Mouse (Mus musculus) forebrain, embryonic 13.5 days (tissue): Measurements from ENCODE around the gene Camsap2. TPM values are rescaled to one million over a fixed set of nuclear protein-coding genes. Genes with fewer than 3 reads are reported as not detected.
A peak's percentile ranks its signal among the peaks of the same experiment; 100 is the strongest.

Experiments used
- ATAC-seq: fragments of 200-750 bp; cut with Nextera tagmentation; 2 replicates; pipeline ENCODE4 v1.8.0; 2017
- H3K27ac ChIP-seq: fragments of 300-500 bp; sonication (generic); 2 replicates; pipeline ENCODE4 v1.5.1; 2015; ENCODE audit warnings: inconsistent platforms, mild to moderate bottlenecking, moderate library complexity
- H3K27me3 ChIP-seq: fragments of 300-500 bp; sonication (generic); 2 replicates; pipeline ENCODE4 v1.6.1; 2015; ENCODE audit warnings: mild to moderate bottlenecking, inconsistent platforms
- H3K36me3 ChIP-seq: fragments of 300-500 bp; sonication (generic); 2 replicates; pipeline ENCODE4 v1.6.1; 2015; ENCODE audit warnings: mild to moderate bottlenecking, inconsistent platforms; ENCODE audit not compliant: poor library complexity, severe bottlenecking
- H3K4me1 ChIP-seq: fragments of 300-500 bp; sonication (generic); 2 replicates; pipeline ENCODE4 v1.6.1; 2015; ENCODE audit warnings: inconsistent platforms
- H3K4me2 ChIP-seq: fragments of 300-500 bp; sonication (generic); 2 replicates; pipeline ENCODE4 v1.6.1; 2015; ENCODE audit warnings: inconsistent platforms, mild to moderate bottlenecking, moderate library complexity
- H3K4me3 ChIP-seq: fragments of 300-500 bp; sonication (generic); 2 replicates; pipeline ENCODE4 v1.5.1; 2015; ENCODE audit warnings: mild to moderate bottlenecking, inconsistent platforms
- H3K9ac ChIP-seq: fragments of 300-500 bp; sonication (generic); 2 replicates; pipeline ENCODE4 v1.6.1; 2015; ENCODE audit warnings: mild to moderate bottlenecking, inconsistent platforms
- H3K9me3 ChIP-seq: fragments of 300-500 bp; sonication (generic); replicated peaks from 2 replicates; pipeline ENCODE4 v1.6.1; 2016; ENCODE audit warnings: inconsistent platforms
- WGBS: fragments of 180-500 bp; shearing (Covaris S2); methylation state at CpG from one replicate; pipeline ENCODE4 v1.1.7; 2015; 5-methylcytosine and 5-hydroxymethylcytosine counted together
- polyA plus RNA-seq: library from polyadenylated mRNA; unstranded; fragments of >200 nt; fragmentation: Nextera tagmentation; extraction: Ambion mirVana; gene quantifications from 2 replicates; pipeline ENCODE4 v1.2.1, GENCODE M21; 2015

The Camsap2 gene
- polyA plus RNA-seq = 22.1 and 23.3 TPM in 2 replicates

DNA sequence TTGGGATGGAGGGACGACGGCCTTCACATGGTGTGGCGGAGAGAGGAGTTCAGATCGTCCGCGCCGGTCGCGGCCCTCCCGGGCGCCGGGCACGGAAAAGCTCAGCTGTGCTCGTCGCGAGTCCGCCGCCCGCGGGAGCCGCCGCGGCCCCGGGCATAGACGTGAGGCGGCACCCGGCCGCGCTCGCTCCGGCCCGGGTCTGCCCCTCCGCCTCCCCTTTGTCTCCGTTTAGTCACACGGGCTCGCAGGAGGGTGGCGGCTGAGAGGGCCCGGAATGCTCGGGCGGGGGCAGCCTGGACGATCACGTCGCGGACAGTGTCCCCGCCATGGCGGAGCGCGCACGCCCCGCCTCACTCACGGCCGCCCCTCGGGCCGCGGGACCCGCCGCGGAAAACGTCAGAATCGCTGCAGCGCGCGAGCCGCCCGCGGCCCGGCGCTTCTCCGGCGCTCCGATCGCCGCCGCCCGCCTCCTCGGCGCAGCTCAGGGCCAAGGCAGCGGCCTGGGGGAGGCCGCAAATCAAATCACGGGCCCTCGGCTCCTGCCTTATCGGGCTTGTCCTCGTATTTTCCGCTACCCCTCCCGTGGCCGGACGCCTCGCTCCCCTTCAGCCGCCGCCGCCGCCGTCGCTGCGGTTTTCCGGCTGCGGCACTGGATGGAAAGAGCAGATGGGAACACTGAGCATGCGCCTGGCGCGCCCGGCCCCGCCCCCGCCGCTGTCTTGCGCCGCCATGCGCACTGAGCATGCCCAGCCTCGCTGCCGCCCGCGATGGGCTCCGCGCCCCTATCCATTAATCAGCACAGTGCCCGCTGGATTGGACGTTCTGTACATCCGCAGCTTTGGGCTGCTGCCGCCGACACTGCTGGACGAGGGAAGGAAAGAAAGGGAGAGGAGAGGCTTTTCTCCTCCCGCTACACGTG, at the start of gene Camsap2:
TSS of gene Camsap2 (minus strand) at position 651 of the 919 bp plus-strand sequence.
- peak within 1 kb of the TSS; percentile 93 for H3K9ac ChIP-seq
- under 1% methylated on average over 105 of the region's 121 CpGs for WGBS

GRCm38 (mm10) chr1:136395073-136395472, 49.2 kb upstream of the Camsap2 start:
- Histone ChIP-seq H3K4me2 (peak overlapping the region; percentile 36), H3K36me3 (no peaks in the 10 kb centered on the region), H3K4me1 (0 out of 2 replicates have a peak, but pooled peaks cover 7% of the 10 kb centered on the region), H3K4me3 (peak overlapping the region; percentile 2; the same call in 1 of the 2 replicates), H3K27me3 (no peaks in the 10 kb centered on the region), H3K27ac (no peak overlapping the region), H3K9me3 (no peaks in the 10 kb centered on the region), H3K9ac (no peak overlapping the region)
- 30% methylated on average over 5 of the region's 5 CpGs for WGBS
- ATAC-seq = no peak

More for the DNA sequence above, at the start of gene Camsap2:
- H3K36me3 ChIP-seq = no peaks in the 10 kb centered on the region
- peaks cover 3% of the 10 kb centered on the region; the same call in 1 of the 2 replicates for H3K27me3 ChIP-seq
- ATAC-seq = peak; percentile 99
- H3K4me1 ChIP-seq = peaks cover 38% of the 10 kb centered on the region
- peak within 1 kb of the TSS; percentile 81 for H3K4me2 ChIP-seq
- peak within 1 kb of the TSS; percentile 85 for H3K4me3 ChIP-seq
- H3K27ac ChIP-seq = peak within 1 kb of the TSS; percentile 98
- no peaks in the 10 kb centered on the region for H3K9me3 ChIP-seq

DNA sequence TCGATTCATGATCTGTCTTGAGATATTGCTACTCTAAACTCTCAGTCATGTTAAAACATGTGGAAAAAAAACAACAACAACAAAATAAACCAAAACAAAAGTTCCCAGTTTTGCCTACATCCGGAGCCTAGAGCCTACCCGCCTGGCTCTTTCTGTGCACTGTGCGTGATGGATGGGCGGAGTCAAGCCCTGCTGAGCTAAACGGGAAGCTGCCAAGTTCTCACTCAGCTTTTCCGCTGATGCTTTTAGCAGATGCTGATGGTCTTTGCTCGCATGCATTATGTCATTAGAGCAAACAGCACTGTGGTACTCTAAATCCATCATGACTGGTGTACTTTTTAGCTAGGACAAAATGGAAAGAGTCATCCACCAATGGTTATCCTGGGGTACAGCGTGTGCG, 48.6 kb upstream of the Camsap2 start:
- peak overlapping the region; percentile 36 for H3K4me2 ChIP-seq
- 0 out of 2 replicates have a peak, but pooled peaks cover 7% of the 10 kb centered on the region for H3K4me1 ChIP-seq
- 33% methylated on average over 10 of the region's 10 CpGs for WGBS
- no peaks in the 10 kb centered on the region for H3K36me3 ChIP-seq
- no peak overlapping the region for H3K27ac ChIP-seq
- H3K9ac ChIP-seq = no peak overlapping the region
- H3K27me3 ChIP-seq = no peaks in the 10 kb centered on the region
- peak overlapping the region; percentile 2; the same call in 1 of the 2 replicates for H3K4me3 ChIP-seq
- ATAC-seq = peak; percentile 50; the same call in 1 of the 2 replicates
- no peaks in the 10 kb centered on the region for H3K9me3 ChIP-seq

DNA sequence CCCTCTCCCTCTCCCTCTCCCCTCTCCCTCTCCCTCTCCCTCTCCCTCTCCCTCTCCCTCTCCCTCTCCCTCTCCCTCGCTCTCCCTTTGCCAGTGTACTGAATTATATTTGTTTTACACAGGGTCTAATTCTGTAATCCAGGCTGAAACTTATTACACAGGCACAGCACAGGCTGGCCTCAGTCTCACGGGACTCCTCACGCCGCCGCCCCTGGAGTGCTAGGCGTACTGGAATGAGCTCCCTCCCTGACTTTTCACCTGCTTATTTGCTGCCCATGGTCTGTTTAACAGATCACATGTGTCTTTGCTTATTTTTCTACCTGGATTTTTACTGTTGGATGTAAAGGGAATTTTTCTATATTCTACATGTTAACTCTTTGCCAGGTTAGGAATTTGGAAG, 41.0 kb upstream of the Camsap2 start:
- H3K4me3 ChIP-seq = no peak overlapping the region
- no peak for ATAC-seq
- WGBS = 54% methylated on average over 6 of the region's 6 CpGs

DNA sequence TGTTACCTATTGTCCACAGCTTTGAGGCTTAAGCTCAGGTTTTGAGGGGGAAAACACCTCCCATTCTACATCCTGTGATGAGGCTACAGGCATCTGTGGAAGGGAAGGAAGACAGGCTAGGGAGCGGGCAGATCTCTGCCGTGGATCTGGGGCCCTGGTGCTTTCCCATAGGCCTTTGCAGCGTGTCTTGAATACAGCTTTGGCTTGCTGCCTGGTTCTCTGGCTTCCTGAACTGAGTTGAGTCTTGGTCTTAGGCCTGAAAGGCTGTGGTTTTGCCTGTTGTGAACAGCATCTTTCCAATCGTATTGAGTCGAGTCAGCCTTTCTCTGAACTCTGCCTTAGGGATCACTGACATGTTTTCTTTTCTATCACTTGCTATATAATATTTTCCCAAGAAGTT, 35.7 kb upstream of the Camsap2 start:
- WGBS = 85% methylated on average over 5 of the region's 5 CpGs

More for the DNA sequence above, 41.0 kb upstream of the Camsap2 start:
- H3K9ac ChIP-seq = no peak overlapping the region
- H3K4me1 ChIP-seq = no peaks in the 10 kb centered on the region
- no peaks in the 10 kb centered on the region for H3K9me3 ChIP-seq
- no peaks in the 10 kb centered on the region for H3K36me3 ChIP-seq
- H3K27me3 ChIP-seq = no peaks in the 10 kb centered on the region
- H3K4me2 ChIP-seq = no peak overlapping the region
- H3K27ac ChIP-seq = no peak overlapping the region

GRCm38 (mm10) chr1:136381169-136381568, 35.3 kb upstream of the Camsap2 start:
- Histone ChIP-seq H3K36me3 (no peaks in the 10 kb centered on the region), H3K4me1 (no peaks in the 10 kb centered on the region), H3K27ac (no peak overlapping the region), H3K4me2 (no peak overlapping the region), H3K27me3 (no peaks in the 10 kb centered on the region), H3K9ac (no peak overlapping the region), H3K4me3 (no peak overlapping the region), H3K9me3 (no peaks in the 10 kb centered on the region)
- 83% methylated on average over 6 of the region's 6 CpGs for WGBS
- ATAC-seq = no peak

More for the DNA sequence above, 35.7 kb upstream of the Camsap2 start:
- no peaks in the 10 kb centered on the region for H3K36me3 ChIP-seq
- H3K4me3 ChIP-seq = no peak overlapping the region
- no peak overlapping the region for H3K27ac ChIP-seq
- H3K9me3 ChIP-seq = no peaks in the 10 kb centered on the region
- no peak overlapping the region for H3K4me2 ChIP-seq
- H3K4me1 ChIP-seq = no peaks in the 10 kb centered on the region
- no peak for ATAC-seq
- no peak overlapping the region for H3K9ac ChIP-seq
- H3K27me3 ChIP-seq = no peaks in the 10 kb centered on the region

DNA sequence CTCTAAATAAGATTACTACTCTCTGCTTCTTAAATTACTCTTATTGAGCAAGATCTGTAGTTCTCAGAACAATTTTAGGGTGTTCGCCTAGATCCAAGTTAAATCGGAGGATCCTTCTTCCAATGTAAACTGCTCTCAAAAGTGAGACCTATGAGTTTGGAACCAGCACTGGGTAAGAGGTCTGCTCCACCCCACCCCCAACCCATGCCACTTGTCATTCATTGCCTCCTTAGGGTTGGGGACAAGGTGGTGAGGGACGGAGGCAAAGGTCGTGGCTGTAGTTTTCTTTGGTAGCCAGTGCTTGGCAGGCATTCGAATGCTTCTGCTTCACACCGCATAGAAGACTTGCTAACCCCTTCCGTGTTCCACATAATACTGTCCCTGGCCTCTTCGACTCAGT, 34.7 kb upstream of the Camsap2 start:
- 92% methylated on average over 8 of the region's 8 CpGs for WGBS
- ATAC-seq = no peak
- Histone ChIP-seq H3K9me3 (no peaks in the 10 kb centered on the region), H3K36me3 (no peaks in the 10 kb centered on the region), H3K4me3 (no peak overlapping the region), H3K4me1 (no peaks in the 10 kb centered on the region), H3K27me3 (no peaks in the 10 kb centered on the region), H3K9ac (no peak overlapping the region), H3K4me2 (no peak overlapping the region), H3K27ac (no peak overlapping the region)

DNA sequence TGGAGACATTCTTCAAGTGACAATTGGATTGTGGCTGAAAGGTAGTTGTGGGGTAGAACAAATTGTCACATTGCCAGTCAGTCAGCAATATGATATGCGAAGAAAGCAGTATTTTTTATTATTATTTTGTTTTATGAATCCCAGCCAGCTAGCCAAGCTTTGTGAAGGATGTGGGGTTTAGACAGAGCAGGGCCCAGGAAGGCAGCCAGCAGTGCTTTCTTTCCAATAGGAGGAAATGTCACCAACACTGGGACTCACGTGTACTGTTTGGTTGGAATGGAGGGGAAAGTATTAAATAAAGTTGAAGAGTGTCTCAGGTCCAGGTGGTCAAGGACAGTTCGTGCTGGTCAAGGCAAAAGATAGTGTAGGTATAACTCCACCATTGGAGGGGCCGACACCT, 34.3 kb upstream of the Camsap2 start:
- ATAC-seq = no peak
- no peaks in the 10 kb centered on the region for H3K4me1 ChIP-seq
- H3K9me3 ChIP-seq = no peaks in the 10 kb centered on the region
- no peak overlapping the region for H3K4me3 ChIP-seq
- H3K27me3 ChIP-seq = no peaks in the 10 kb centered on the region
- no peaks in the 10 kb centered on the region for H3K36me3 ChIP-seq
- H3K9ac ChIP-seq = no peak overlapping the region
- no peak overlapping the region for H3K4me2 ChIP-seq
- no peak overlapping the region for H3K27ac ChIP-seq
- 91% methylated on average over 4 of the region's 4 CpGs for WGBS

DNA sequence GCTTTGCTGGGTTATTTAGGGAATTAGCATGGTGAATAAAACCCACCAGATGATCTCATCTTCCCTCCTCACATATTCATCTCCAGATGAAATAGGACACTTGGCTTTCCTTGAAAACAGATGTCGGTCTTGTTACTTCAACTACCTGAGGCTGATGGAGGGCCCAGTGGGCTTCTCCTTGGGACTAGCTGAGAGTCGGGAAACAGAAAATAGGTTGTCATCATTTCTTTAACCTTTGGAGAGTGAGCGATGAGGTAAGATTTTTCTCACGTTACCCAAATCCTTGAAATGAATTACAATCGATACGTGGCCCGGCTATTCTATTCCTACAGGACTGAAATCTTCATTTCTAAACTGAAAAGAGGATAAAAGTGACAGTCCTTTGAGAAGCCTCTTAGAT, 33.4 kb upstream of the Camsap2 start:
- H3K4me3 ChIP-seq = no peak overlapping the region

DNA sequence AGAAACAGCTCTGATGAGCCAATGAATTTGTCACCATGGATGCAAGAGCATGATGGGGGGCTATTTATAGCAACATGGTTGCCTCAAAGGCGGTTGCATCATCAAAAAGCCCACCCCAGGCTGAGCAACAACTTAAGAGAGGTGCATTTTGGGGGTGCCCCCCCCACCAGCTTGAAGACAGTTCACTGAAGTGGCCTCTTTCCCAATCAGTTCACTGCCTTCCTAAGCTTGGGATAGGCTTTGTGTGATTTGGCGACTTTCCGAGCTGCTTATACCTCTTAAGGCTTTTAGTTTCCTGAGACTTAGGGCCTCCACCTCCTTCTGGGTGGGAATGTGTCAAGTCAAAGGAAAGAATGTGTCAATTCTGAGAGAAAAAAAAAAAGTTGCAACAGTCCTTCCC, 20.1 kb upstream of the Camsap2 start:
- no peaks in the 10 kb centered on the region for H3K9me3 ChIP-seq
- no peaks in the 10 kb centered on the region for H3K27me3 ChIP-seq
- no peak overlapping the region for H3K4me2 ChIP-seq
- ATAC-seq = no peak
- no peak overlapping the region for H3K27ac ChIP-seq
- 76% methylated on average over 3 of the region's 3 CpGs for WGBS
- H3K9ac ChIP-seq = no peak overlapping the region
- peaks cover 20% of the 10 kb centered on the region for H3K4me1 ChIP-seq
- H3K4me3 ChIP-seq = no peak overlapping the region
- no peaks in the 10 kb centered on the region for H3K36me3 ChIP-seq

More for the DNA sequence above, 33.4 kb upstream of the Camsap2 start:
- H3K4me2 ChIP-seq = no peak overlapping the region
- no peak overlapping the region for H3K27ac ChIP-seq
- no peaks in the 10 kb centered on the region for H3K36me3 ChIP-seq
- no peaks in the 10 kb centered on the region for H3K4me1 ChIP-seq
- H3K9ac ChIP-seq = no peak overlapping the region
- no peaks in the 10 kb centered on the region for H3K9me3 ChIP-seq
- WGBS = 91% methylated on average over 7 of the region's 7 CpGs
- ATAC-seq = no peak
- H3K27me3 ChIP-seq = no peaks in the 10 kb centered on the region

- Histone ChIP-seq H3K27me3 (no peaks in the 10 kb centered on the region), H3K36me3 (no peaks in the 10 kb centered on the region), H3K9ac (no peak overlapping the region), H3K4me2 (no peak overlapping the region), H3K4me1 (peaks cover 20% of the 10 kb centered on the region), H3K4me3 (no peak overlapping the region), H3K27ac (no peak overlapping the region), H3K9me3 (no peaks in the 10 kb centered on the region)
- no peak for ATAC-seq
- 60% methylated on average over 19 of the region's 19 CpGs for WGBS
Measured at GRCm38 (mm10) chr1:136364711-136365110, 18.8 kb upstream of the Camsap2 start.

DNA sequence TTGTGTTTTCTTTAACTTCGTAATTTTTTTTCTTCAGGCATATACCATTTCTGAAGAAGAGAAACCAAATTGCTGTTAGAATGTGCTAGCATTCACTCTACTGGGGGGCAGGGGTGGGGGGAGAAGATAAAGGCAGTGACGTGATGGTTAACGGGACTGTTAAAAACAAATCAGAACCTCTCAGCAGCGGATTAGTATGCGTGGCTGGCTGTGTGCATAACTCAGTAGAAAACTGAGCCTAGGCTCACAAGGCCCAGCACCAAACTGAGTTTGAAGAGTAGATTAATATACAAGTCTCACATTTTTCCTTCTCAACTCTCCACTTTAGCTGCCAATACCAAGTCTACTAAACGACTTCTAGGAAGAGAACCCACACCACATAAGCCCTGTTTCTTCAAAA, 17.1 kb upstream of the Camsap2 start:
- no peaks in the 10 kb centered on the region for H3K27me3 ChIP-seq
- no peaks in the 10 kb centered on the region for H3K36me3 ChIP-seq
- no peak overlapping the region for H3K9ac ChIP-seq
- H3K4me1 ChIP-seq = peaks cover 20% of the 10 kb centered on the region
- 37% methylated on average over 6 of the region's 6 CpGs for WGBS
- no peak overlapping the region for H3K4me3 ChIP-seq
- no peaks in the 10 kb centered on the region for H3K9me3 ChIP-seq
- ATAC-seq = 0 out of 2 replicates have a peak, but pooled peaks have one; percentile 69
- 0 out of 2 replicates have a peak overlapping the region, but pooled peaks have one; percentile 37 for H3K27ac ChIP-seq
- peak overlapping the region; percentile 22; the same call in 1 of the 2 replicates for H3K4me2 ChIP-seq
